Mouse (Mus musculus) naive thymus-derived CD4-positive, alpha-beta T cell, adult 2 months (primary cell): ENCODE measurements around the gene 2700049A03Rik.

Experiments
- DNase-seq: peaks from one replicate; pipeline ENCODE4 v3.0.0-alpha.2; 2011; ENCODE audit warnings: low read depth

The 2700049A03Rik gene

DNA sequence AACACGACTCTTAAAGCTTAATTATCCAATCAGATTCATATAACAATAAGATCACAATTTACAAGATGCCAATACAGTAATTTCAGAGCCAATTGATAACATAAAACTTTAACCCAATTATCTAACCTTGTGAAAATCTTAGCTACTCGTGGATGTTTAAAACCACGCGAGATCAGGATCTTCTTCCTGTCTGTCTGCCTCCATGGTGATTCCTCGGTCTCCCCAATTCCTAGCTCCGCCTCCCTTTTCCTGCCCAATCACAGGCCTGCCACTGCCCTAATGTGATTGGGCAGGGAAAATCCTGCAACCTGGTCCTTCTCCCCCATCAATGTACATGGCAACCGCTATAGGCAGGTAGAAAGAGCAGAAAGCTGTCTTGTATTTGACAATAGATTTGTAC lies 132.7 kb downstream of the 2700049A03Rik start:
- no peak for DNase-seq

GRCm38 (mm10) chr12:71271131-71271530 lies 134.5 kb downstream of the 2700049A03Rik start:
- DNase-seq: no peak

- no peak for DNase-seq
Observed at GRCm38 (mm10) chr12:71274519-71275237, 138.0 kb downstream of the 2700049A03Rik start.

DNA sequence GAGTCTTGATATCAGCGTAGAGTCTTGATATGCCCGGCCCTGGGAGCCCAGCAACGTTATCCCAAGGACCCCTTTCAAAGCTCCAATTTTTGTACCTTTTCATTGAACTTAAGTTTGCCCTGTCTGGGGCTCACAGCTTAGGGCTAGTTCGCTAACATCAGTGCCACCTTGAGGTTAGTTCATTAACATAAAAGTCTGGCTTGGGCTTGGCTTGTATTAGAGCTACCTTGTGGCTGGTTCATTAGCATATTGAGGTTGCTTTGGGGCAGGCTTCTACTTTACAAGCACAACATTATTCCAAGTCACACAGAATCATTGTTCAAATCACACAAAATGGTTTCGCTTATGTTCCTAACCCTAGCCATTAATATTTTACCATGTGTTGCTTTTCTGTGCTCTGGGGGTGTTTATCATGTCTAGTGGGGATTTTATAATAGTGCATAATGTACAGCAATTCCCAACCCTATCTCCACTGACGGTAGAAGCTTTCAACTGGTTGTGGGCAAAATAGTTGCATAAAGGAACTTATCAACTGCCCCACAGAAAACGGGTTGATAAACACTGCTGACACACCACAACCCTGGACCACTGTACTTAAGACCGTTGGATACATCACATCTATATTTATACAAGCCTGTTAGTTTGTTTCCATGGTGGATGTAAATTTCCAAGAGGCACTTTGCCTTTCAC lies 139.4 kb downstream of the 2700049A03Rik start:
- no peak for DNase-seq

DNA sequence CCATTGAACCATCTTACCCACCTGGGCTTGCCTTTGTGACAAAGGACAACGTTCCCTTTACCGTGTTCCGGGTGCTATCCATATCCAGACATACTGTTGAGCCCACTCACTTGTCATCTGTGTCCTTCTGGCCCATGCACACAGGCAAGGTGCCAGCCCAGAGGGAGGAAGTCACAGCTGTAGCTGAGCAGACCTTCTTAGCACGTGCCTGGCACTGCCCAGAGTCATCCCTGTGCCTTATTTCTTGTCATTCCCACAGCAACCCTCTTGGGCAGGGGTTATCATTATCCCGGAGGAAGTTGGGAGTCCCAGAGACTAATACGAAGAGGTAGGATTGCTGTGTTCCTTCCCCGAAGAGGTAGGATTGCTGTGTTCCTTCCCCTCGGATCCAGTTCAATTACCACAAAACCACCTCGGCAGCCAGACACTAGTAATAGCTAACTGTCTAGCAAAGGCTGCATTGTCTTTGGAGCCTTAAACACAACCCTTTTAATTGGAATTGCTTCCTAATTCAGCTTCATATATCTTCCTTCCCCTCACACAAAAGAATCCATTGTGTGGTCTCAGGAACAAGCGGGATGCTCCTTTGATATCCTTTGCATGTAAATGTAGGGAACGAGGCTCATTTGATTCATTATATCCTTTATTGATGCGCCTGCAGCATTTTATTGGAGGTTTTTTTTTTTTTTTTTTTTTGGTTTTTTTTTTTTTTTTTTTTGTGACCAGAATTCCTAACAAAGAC lies 143.0 kb downstream of the 2700049A03Rik start:
- DNase-seq: no peak

DNA sequence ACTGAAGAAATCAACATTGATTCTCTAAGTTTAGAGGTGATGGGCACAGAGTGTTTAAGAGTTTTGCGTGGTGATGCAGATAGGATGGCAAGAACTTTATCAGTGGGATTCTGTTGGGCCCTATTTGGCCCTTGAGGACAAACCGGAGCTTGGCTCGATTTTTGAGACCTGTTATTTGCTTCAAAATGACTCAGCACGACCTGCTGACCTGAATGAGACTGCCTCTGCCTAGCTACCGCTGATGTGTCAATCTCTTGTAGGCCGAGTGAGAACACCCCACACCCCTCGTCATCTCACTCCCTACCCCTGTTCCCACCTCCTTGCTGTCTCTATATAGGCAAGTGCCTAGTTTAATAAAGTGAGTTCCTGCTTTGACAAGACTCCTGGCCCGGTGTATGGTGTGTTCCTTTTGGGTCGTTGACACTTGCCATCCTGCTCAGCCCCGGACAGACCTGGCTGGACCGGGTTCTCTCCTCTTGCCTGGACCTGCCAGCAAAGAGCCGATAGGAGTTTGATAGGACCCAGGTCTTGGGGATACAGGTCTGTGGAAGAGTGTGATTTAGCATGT lies 144.6 kb downstream of the 2700049A03Rik start:
- no peak for DNase-seq

DNA sequence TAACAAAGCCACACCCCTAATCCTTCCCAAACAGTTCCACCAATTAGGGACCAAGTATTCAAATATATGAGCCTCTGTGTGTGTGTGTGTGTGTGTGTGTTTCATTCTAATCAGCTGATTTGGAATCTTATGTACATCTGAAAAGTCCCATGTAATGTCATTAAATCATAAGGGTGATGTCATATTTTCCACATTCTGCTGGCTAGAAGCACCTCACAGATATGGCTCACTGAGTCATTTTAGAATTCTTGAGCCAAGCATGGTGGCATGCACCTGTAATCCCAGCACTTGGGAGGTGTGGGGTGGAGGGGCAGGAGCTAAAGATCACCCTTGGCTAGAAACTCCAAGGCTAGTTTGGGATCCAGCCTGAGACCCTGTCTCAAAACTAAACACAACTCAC lies 148.8 kb downstream of the 2700049A03Rik start:
- DNase-seq: no peak

- DNase-seq: no peak
Observed at GRCm38 (mm10) chr12:71290460-71290859, 153.8 kb downstream of the 2700049A03Rik start.
